Mouse (Mus musculus): ENCODE results near the gene Bcan. TPM values are rescaled to one million over a fixed set of nuclear protein-coding genes. Genes with fewer than 3 reads are reported as not detected.

Gene Bcan
- polyA plus RNA-seq, 1 experiment, result 0.06 TPM

- Histone ChIP-seq H3K4me3 (no peak overlapping the region), H3K4me2 (ENCODE audit: low read depth) (no peak overlapping the region), H3K36me3 (ENCODE audit: control insufficient read depth, insufficient read depth) (peaks cover 23% of the 10 kb centered on the region), H3K79me2 (ENCODE audit: control insufficient read depth, insufficient read depth) (peaks cover 14% of the 10 kb centered on the region), H3ac (ENCODE audit: control insufficient read depth, insufficient read length) (no peak overlapping the region), H3K27me3 (ENCODE audit: control insufficient read depth, insufficient read depth, insufficient read length) (no peaks in the 10 kb centered on the region)
- TF ChIP-seq POLR2A (IDR thresholded peaks at IDR 0.05; ENCODE audit: insufficient read length, low read depth) (no peak), POLR2AphosphoS2 (IDR thresholded peaks at IDR 0.05; ENCODE audit: insufficient read length, low read depth) (peak; percentile 81)
Measured at GRCm38 (mm10) chr3:87980728-87981127, 19.3 kb downstream of the Bcan start.

- TF ChIP-seq TCF3 (IDR thresholded peaks at IDR 0.05; ENCODE audit: insufficient read length, low read depth) (no peak), POLR2AphosphoS2 (IDR thresholded peaks at IDR 0.05; ENCODE audit: insufficient read length, low read depth) (peak; percentile 73)
Measured at GRCm38 (mm10) chr3:87980085-87980484, 19.9 kb downstream of the Bcan start.

GRCm38 (mm10) chr3:87979493-87979892 is 20.5 kb downstream of the Bcan start:
- Histone ChIP-seq H3K79me2 (ENCODE audit: control insufficient read depth, insufficient read depth) (peaks cover 26% of the 10 kb centered on the region), H3K4me2 (ENCODE audit: low read depth) (no peak overlapping the region), H3ac (ENCODE audit: control insufficient read depth, insufficient read length) (no peak overlapping the region), H3K27me3 (ENCODE audit: control insufficient read depth, insufficient read depth, insufficient read length) (no peaks in the 10 kb centered on the region), H3K4me3 (no peak overlapping the region), H3K36me3 (ENCODE audit: control insufficient read depth, insufficient read depth) (peaks cover 35% of the 10 kb centered on the region)
- peak; percentile 60 for TF ChIP-seq POLR2AphosphoS2 (IDR thresholded peaks at IDR 0.05; ENCODE audit: insufficient read length, low read depth)
- no peak for TF ChIP-seq MYOD1 (IDR thresholded peaks at IDR 0.05; ENCODE audit: control insufficient read depth in 1 of 3, insufficient read length in 2 of 3, low read depth in 2 of 3)

More at GRCm38 (mm10) chr3:87980085-87980484, 19.9 kb downstream of the Bcan start:
- H3K79me2 ChIP-seq (ENCODE audit: control insufficient read depth, insufficient read depth), result peaks cover 20% of the 10 kb centered on the region
- no peaks in the 10 kb centered on the region for H3K27me3 ChIP-seq (ENCODE audit: control insufficient read depth, insufficient read depth, insufficient read length)
- H3K36me3 ChIP-seq (ENCODE audit: control insufficient read depth, insufficient read depth), result peaks cover 30% of the 10 kb centered on the region
- H3K4me3 ChIP-seq, result no peak overlapping the region
- no peak overlapping the region for H3ac ChIP-seq (ENCODE audit: control insufficient read depth, insufficient read length)
- no peak overlapping the region for H3K4me2 ChIP-seq (ENCODE audit: low read depth)

DNA sequence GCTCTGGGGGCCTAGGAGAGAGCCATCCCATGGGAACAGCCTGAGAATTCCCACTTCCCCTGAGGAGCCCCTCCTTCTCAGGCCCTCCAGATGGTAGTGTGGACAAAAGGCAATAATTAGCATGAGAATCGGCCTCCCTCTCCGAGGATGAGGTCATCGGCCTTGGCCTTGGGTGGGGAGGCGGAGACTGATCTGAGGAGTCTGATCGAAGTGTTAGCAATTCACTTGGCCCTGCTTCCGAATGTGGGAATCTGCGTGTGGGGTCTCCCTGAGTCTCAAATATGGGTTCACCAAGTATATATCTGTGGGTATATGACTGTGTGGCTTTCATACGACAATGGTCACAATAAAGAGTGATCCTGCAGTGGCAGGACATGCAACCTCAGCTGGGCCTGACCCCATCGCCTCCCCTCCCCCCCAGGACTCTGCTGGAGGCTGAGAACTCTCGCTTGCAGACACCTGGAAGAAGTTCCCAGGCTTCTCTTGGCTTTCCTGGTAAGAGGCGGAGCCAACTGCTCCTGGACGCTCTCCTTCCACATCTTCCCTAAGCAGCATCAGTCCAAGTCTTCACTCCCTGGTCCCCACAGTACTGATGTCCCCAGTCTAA is 25.5 kb downstream of the Bcan start:
- Histone ChIP-seq H3K4me3 (peak overlapping the region; percentile 100), H3K36me3 (ENCODE audit: control insufficient read depth, insufficient read depth) (peaks cover 44% of the 10 kb centered on the region), H3K27me3 (ENCODE audit: control insufficient read depth, insufficient read depth, insufficient read length) (no peaks in the 10 kb centered on the region), H3K4me2 (ENCODE audit: low read depth) (peak overlapping the region; percentile 82), H3ac (ENCODE audit: control insufficient read depth, insufficient read length) (peak overlapping the region; percentile 98), H3K79me2 (ENCODE audit: control insufficient read depth, insufficient read depth) (peaks cover 57% of the 10 kb centered on the region)
- TF ChIP-seq MAX (IDR thresholded peaks at IDR 0.05; ENCODE audit: low read depth), result no peak
- TF ChIP-seq TCF3 (IDR thresholded peaks at IDR 0.05; ENCODE audit: insufficient read length, low read depth), result no peak
- TF ChIP-seq USF1 (IDR thresholded peaks at IDR 0.05; ENCODE audit: low read depth), result no peak
- TF ChIP-seq E2F4 (IDR thresholded peaks at IDR 0.05; ENCODE audit: insufficient read depth), result no peak
- TF ChIP-seq MYOG (IDR thresholded peaks at IDR 0.05; ENCODE audit: control insufficient read depth in 1 of 3, insufficient read depth in 1 of 3, insufficient read length in 2 of 3, low read depth in 2 of 3), result peak in 1 of 3 experiments; percentile 18
- TF ChIP-seq CEBPB (IDR thresholded peaks at IDR 0.05; ENCODE audit: insufficient read depth, poor library complexity, severe bottlenecking), result no peak
- peak in 1 of 3 experiments; percentile 0 for TF ChIP-seq MYOD1 (IDR thresholded peaks at IDR 0.05; ENCODE audit: control insufficient read depth in 1 of 3, insufficient read length in 2 of 3, low read depth in 2 of 3)
- no peak for TF ChIP-seq REST (IDR thresholded peaks at IDR 0.05; ENCODE audit: insufficient read depth, insufficient read length)
- TF ChIP-seq POLR2AphosphoS2 (IDR thresholded peaks at IDR 0.05; ENCODE audit: insufficient read length, low read depth), result peak; percentile 22
- no peak for TF ChIP-seq TCF12 (IDR thresholded peaks at IDR 0.05; ENCODE audit: insufficient read depth, poor library complexity, severe bottlenecking)
- peak; percentile 1 for TF ChIP-seq POLR2A (IDR thresholded peaks at IDR 0.05; ENCODE audit: insufficient read length, low read depth)
- no peak for TF ChIP-seq SRF (IDR thresholded peaks at IDR 0.05; ENCODE audit: control insufficient read depth, insufficient read length, low read depth)

DNA sequence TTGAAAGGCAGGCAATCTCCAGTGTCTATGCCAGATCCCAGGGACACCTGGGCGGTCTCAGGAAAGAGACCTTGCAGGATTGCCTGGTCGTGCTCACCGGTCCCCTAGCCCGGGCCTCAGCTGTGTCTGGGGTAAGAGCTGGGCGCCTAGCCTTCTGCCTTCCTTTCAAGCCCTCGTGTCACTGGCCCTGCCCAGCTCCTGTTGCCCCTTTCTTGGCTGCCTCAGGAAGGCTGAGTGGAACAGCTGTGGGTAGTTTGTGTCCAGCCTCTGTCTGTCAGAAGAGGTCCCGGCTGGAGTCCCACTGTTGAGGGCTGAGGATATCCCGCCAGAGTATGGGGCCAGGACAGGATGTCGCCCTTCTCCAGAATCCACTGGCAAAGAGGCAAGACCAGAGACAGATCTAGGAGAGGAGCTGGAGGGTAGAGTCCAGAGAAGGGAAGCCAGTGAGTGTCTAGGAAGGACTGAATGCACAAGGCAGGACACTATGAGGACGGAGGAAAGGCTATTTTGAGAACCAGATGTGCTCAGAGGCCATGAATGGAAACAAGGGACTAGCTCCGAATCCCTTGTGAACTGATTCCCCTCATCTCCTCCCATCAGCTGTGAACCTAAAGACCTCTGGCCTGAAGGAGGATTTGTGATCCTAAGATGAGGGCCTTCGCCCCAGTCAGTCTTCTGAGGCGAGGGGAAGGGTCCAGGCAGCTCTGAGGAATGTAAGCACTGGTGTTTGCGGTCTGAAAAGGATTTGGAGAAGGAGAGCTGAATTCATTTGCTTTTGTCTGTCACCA is 26.2 kb downstream of the Bcan start:
- H3K4me3 ChIP-seq, result peak overlapping the region; percentile 100
- no peak for TF ChIP-seq CEBPB (IDR thresholded peaks at IDR 0.05; ENCODE audit: insufficient read depth, poor library complexity, severe bottlenecking)
- TF ChIP-seq MYOD1 (IDR thresholded peaks at IDR 0.05; ENCODE audit: control insufficient read depth in 1 of 3, insufficient read length in 2 of 3, low read depth in 2 of 3), result peak; percentile 4 to 62 (median 15)
- peak in 2 of 3 experiments; percentile 42 to 80 for TF ChIP-seq MYOG (IDR thresholded peaks at IDR 0.05; ENCODE audit: control insufficient read depth in 1 of 3, insufficient read depth in 1 of 3, insufficient read length in 2 of 3, low read depth in 2 of 3)
- TF ChIP-seq POLR2A (IDR thresholded peaks at IDR 0.05; ENCODE audit: insufficient read length, low read depth), result peak; percentile 19
- TF ChIP-seq POLR2AphosphoS2 (IDR thresholded peaks at IDR 0.05; ENCODE audit: insufficient read length, low read depth), result peak; percentile 11
- peaks cover 44% of the 10 kb centered on the region for H3K36me3 ChIP-seq (ENCODE audit: control insufficient read depth, insufficient read depth)
- no peaks in the 10 kb centered on the region for H3K27me3 ChIP-seq (ENCODE audit: control insufficient read depth, insufficient read depth, insufficient read length)
- peak overlapping the region; percentile 98 for H3ac ChIP-seq (ENCODE audit: control insufficient read depth, insufficient read length)
- peaks cover 57% of the 10 kb centered on the region for H3K79me2 ChIP-seq (ENCODE audit: control insufficient read depth, insufficient read depth)
- H3K4me2 ChIP-seq (ENCODE audit: low read depth), result peak overlapping the region; percentile 82
